Mouse (Mus musculus): ENCODE results near the gene Hdhd5. TPM values are rescaled to one million over a fixed set of nuclear protein-coding genes. Genes with fewer than 3 reads are reported as not detected.

Gene Hdhd5
- total RNA-seq (2021), result 10 to 100 TPM; 27.1 to 31.6 TPM

- DNase-seq, result peak; percentile 97
- intact Hi-C loops (cut with DNase I), result no loop called here
These were observed at the start of gene Hdhd5 for GRCm38 (mm10) chr6:120531020-120531965. Gene Hdhd5 (minus strand): TSS chr6:120531319.

DNA sequence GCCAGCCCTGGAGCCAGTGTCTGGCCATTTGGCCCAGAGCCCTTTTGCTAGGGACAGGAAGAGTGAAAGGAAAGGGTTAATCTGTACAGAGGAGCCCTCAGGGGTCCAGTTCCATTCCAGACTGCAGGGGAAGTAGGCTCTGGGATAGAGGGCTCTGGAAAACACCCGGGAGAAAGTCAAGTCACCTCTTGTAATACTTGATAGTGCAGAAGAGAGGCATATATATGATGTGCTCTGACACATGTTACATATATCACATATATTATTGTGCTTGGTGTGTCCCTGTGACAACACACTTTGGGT lies 49.5 kb upstream of the Hdhd5 start:
- intact Hi-C loops (cut with DNase I), result no loop called here
- DNase-seq, result peak; percentile 81

- intact Hi-C loops (cut with DNase I), result no loop called here
- DNase-seq, result peak; percentile 87
These were observed 49.0 kb upstream of the Hdhd5 start for GRCm38 (mm10) chr6:120579831-120580712.

DNA sequence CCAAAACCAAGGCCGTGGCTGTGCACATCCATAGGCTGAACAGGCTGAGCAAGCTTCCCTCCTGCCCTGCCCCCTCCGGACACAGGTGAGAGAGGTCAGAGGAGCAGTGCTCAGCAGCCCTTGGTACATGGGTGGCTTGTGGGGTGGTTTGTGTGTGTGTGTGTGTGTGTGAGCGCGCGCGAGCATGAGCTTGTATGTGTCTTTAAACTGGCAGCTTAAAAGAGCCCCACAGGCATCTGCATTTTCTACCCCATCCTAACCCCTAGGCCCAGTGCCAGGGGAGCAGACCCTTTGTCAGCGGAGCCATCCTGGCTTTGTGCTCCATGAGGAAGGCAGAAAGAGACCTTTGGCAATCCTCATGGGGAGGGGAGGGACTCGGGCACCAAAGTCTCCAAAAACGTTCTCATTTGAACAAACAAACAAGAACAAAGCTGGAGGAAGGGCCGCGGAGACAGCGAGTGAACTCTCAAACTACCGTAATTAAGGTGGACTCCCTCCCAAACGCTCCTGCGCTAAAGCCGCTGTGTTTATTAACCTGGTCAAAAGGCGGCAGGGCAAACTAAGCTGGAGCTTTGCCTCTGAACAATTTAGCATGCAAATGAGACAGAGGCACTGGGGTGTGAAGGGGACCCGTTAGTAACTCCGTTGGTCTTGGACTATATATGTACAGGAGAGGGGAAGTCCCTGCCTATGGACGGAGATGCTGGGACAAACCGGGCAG lies 48.2 kb upstream of the Hdhd5 start:
- DNase-seq, result peak; percentile 83
- intact Hi-C loops (cut with DNase I), result no loop called here

DNA sequence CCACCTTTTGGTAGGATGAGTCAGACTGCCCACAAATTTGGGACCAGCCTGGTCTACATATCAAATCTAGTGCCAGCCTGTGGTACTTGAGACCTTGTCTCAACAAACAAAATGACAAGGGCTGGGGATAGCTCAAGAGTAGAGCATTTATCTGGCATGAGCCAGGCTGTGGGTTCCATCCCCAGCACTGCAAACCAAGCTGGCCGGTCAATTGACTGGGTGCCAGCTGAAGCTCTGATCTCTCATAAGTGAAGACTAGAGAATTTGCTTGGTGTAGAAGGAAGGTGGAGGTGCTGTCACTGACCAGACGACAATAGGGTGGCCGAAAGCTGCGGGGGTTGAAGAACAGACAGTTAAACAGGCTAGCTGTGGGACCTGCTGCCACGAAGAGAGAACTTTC lies 47.4 kb upstream of the Hdhd5 start:
- DNase-seq, result peak; percentile 37
- intact Hi-C loops (cut with DNase I), result no loop called here

DNA sequence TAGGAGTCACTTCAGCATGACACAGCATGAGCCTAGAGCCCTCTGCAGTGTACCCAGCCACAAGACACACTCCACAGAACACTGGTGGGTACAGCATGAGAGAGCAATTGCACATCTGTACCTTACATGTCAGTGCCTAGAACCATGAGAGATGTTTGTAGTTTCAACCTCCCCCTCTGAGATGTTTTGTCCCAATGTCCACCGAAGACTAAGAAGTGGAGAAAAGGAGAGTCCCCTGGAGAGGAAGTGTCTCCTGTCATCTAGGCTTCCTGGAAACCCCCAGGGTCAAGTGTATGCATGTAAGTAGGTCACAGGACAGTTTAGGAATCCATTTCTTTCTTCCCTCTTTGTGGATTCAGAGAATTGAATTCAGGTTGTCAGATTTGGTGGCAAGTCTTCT lies 41.3 kb upstream of the Hdhd5 start:
- DNase-seq, result no peak
- intact Hi-C loops (cut with DNase I), result no loop called here

- intact Hi-C loops (cut with DNase I), result no loop called here
- DNase-seq, result no peak
These were observed 37.1 kb upstream of the Hdhd5 start for GRCm38 (mm10) chr6:120568257-120568656.

GRCm38 (mm10) chr6:120566911-120567909 lies 36.1 kb upstream of the Hdhd5 start:
- intact Hi-C loops (cut with DNase I), result no loop called here
- DNase-seq, result no peak

GRCm38 (mm10) chr6:120556641-120557040 lies 25.5 kb upstream of the Hdhd5 start:
- intact Hi-C loops (cut with DNase I), result no loop called here

DNA sequence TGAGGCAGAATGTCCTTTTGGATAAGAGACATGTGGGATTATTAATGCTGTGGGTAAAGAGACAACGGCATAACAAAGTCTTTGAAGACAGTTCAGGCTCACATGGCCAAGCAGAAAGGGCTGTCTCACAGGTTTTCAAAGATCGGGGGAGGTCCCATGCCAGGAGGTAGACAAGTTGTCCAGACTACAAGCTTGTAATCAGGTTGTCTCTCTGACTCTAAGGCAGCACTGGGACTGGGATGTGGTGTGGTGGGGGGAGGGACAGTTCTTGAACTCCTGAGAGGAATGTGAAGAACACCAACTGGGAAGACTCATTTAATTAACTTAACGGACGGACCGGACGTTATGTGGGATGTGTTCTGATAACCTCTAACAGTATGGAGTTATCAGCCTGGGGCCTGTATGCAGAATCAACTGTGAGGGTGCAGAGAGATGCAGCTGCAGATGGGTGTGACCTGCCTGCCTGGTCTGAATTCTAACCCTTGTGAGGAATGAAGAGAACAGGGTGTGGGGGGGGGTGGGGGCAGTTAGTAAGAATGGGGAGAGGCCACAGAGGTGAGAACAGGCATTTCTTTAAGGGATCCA lies 25.0 kb upstream of the Hdhd5 start:
- intact Hi-C loops (cut with DNase I), result no loop called here
- DNase-seq, result no peak

More at GRCm38 (mm10) chr6:120556641-120557040, 25.5 kb upstream of the Hdhd5 start:
- no peak for DNase-seq

- no peak for DNase-seq
- intact Hi-C loops (cut with DNase I), result no loop called here
These were observed 24.0 kb upstream of the Hdhd5 start for GRCm38 (mm10) chr6:120555152-120555551.

- intact Hi-C loops (cut with DNase I), result no loop called here
- peak; percentile 35 for DNase-seq
These were observed 19.1 kb upstream of the Hdhd5 start for GRCm38 (mm10) chr6:120550173-120550572.

- intact Hi-C loops (cut with DNase I), result no loop called here
- DNase-seq, result no peak
These were observed 17.5 kb upstream of the Hdhd5 start for GRCm38 (mm10) chr6:120548581-120548980.

- intact Hi-C loops (cut with DNase I), result no loop called here
- peak; percentile 18 for DNase-seq
These were observed 15.9 kb upstream of the Hdhd5 start for GRCm38 (mm10) chr6:120546973-120547372.

DNA sequence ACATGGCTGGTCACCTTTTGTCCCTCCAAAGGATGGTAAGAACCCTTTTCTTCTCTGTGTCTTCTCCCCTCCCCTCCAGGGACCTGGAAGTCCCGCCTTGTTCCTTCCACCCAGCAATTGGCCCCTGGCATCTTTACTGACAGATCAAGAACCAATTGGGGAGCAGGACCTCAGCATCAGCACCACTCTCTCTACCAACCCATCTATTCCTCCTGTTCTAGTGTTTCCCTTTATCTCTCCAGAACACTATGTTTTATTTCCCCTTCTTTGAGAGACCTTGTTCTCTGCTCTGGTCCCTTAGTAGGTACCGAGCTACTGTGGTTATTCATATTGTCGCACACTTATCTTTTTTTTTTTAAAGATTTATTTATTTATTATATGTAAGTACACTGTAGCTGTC lies 15.2 kb upstream of the Hdhd5 start:
- no peak for DNase-seq
- intact Hi-C loops (cut with DNase I), result no loop called here

DNA sequence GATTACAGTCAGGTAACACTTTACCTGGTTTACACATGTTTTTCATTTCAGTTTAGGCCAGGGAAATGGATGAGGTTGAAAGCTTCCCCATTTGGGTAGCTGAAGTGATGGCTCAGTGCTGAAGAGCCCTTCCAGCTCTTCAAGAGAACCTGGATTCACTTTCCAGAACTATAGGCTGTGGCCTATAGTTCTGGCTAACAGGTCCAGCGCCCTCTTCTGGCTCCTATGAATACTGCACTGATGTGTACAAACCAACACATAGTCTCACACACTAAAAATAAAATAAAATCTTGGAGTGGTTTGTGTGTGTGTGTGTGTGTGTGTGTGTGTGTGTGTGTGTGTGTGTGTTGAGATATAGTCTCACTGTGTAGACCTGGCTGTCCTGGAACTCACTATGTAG lies 10.9 kb upstream of the Hdhd5 start:
- intact Hi-C loops (cut with DNase I), result no loop called here
- DNase-seq, result no peak

DNA sequence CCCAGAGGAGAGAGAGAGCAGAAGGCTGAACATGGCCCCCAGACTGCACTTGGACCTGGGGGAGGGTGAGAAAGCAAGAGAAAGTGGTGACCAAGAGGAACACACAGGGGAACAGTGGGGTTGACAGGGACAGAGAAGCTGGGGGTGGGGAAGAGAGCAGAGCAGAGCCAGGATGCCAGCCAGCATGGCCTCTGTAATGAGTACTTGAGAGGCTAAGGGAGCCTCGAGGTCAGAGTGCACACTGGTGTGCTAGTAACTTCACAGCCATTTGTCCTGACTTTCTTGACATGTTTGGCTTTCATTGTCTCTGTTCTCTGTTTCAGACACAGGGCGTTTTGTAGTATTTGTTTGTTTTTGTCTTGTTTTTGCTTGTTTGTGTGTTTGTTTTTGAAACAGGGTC lies 10.3 kb upstream of the Hdhd5 start:
- intact Hi-C loops (cut with DNase I), result no loop called here
- no peak for DNase-seq

DNA sequence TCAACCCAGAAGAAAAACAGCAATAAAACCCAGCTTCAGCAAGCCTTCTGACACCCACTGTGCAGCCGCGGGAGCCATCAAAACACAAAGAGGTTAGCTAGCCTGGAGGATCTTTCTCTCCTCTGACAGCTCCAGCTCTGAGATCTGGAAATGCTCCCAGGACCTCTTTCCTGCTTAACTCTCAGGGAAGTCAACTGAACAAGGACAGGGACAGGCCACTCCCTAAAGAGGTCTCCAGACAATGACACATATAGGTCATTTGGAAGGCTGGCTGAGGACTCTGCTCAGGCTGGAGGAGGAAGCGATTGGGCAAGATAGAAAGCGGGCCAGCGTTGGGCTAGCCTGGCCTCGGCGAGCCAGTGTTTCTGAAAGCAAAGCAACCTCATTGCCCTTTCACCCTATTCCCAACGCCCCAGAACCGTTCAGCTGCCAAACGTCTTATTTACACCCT lies 8.7 kb upstream of the Hdhd5 start:
- intact Hi-C loops (cut with DNase I), result loop anchor here (2.0 kb wide), 1 partner anchor 197 kb away; no protein-coding TSS in a partner anchor
- peak; percentile 24 for DNase-seq

DNA sequence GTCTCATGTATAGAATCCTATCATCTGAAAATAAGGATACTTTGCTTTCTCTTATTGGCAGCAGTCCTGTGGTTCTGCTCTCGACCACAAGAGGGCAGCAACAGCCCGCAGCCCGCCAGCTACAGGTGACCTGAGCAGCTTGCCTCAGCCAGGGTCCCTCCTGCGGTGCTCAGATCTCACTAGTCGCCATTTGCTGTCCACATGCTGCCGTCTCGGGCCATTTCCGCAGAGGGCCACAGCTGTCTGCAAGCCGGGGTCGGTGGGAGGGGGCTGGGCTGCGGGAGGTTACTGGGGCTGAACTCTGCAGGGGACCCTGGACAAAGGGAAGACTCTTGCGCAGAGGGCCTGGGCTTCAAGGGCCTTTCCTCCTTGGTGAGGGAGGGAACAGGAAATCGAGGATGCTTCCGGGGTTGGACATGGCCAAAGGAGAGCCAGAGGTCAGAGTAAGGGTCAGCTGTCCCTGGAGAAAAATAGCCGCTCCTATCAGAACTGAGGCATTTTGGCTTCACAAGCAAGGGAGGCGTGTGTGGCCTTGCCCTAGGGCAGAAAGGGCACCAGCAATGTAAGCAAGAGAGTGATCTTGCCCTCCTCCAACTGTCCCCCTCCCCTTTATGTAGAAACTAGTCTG lies 8.1 kb upstream of the Hdhd5 start:
- intact Hi-C loops (cut with DNase I), result loop anchor here (2.0 kb wide), 1 partner anchor 198 kb away; no protein-coding TSS in a partner anchor
- DNase-seq, result peak; percentile 92
